Mouse (Mus musculus) large intestine, adult 2 months (tissue): ENCODE results near the gene Setdb1. TPM values are rescaled to one million over a fixed set of nuclear protein-coding genes. Genes with fewer than 3 reads are reported as not detected.

Source experiments
- DNase-seq: peaks from one replicate; pipeline ENCODE4 v3.0.0-alpha.2; 2012; ENCODE audit warnings: low read depth, low spot score
- WGBS: fragments of 180-500 bp; shearing (Covaris S2); methylation state at CpG from one replicate; pipeline ENCODE4 v1.1.7; 2018; 5-methylcytosine and 5-hydroxymethylcytosine counted together
- polyA plus RNA-seq: library from polyadenylated mRNA; depleted of rRNA; stranded (reverse); fragments of >200 nt; gene quantifications from 2 replicates; pipeline ENCODE4 v1.2.3, GENCODE M21; 2012; rRNA removed

Setdb1 gene
- polyA plus RNA-seq, 1 experiment = 9.8 TPM

DNA sequence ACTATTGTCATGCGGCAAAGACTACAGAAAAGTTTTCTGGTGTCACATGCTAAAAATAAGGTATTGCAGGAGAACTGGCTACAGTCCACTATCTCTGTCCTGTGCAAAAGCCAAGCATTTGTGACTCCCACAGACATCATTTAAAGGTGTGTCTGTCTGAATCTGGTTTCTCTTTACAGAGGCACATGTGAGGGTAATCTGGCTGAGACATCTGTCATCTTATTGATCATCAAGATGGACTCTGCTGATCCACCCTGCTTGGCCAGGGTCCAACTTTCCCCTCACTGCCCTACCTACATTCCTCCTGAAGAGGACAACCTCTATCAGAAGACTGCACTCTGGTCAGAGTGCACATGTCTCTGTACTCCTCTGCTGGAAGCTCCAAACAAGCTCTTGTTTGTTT lies 79.9 kb downstream of the Setdb1 start:
- 65% methylated on average over 1 of the region's 1 CpGs for WGBS
- no peak for DNase-seq

DNA sequence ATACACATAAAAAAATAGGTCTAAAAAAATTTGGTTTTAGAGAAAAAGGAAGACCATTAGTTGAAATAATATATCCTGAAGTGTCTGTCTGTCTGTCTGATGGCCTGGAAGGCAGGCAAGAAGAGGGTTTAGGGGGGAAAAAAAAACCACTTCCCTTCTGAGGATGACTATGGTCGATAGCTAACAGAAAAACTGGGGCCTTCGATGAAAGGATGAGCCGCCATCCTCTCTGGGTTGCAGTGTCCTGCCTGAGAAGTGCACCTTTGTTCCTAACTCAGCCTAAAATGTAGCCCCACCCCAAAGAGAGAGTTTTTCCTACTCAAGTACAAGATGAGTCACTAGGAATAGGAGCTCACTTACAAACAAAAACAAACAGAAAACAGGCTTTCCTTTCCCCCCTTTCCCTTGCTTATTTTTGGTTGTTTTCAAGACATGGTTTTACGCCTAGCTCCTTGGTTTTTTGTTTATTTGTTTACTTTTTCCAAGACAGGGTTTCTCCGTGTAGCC lies 80.5 kb downstream of the Setdb1 start:
- DNase-seq = no peak
- WGBS = 64% methylated on average over 5 of the region's 5 CpGs

DNA sequence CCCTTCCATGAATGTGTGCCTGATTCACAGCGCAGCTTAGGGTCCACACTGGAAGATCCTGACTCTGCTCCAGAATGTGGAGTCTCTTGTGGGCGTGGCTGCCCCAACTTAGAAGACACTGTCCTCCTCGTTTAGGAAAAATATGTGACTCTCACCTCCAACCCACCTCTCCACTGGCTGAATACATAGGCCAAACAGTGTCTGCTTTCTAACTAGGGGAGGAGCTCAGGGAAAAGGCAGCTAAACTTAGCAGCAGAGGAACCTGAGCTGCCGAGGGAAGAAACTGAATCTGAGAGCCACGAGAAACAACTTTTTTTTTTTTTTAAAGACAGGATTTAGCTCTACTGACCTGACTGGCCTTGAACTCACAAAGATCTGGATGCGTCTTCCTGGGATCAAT lies 81.8 kb downstream of the Setdb1 start:
- 71% methylated on average over 6 of the region's 6 CpGs for WGBS
- no peak for DNase-seq

DNA sequence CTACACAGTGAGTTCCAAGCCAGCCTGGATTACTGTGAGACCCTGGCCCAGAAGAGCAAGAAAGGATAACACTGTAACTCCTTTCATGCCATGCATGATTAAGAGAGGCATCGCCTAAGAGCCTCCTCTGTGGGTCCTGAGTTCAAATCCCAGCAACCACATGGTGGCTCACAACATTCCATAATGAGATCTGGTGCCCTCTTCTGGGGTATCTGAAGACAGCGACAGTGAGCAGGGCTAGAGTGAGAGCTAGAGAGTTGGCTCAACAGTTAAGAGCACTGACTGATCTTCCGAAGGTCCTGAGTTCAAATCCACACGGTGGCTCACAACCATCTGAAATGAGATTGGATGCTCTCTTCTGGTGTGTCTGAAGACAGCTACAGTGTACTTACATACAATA lies 82.5 kb downstream of the Setdb1 start:
- DNase-seq = no peak
- 92% methylated on average over 4 of the region's 4 CpGs for WGBS

Other genes starting within 250 kb of the Setdb1 start
- 38.7 and 48.3 TPM in 2 replicates for gene Vps72, start 246.2 kb downstream of the Setdb1 start, polyA plus RNA-seq
- gene Tmod4, start 232.7 kb downstream of the Setdb1 start, polyA plus RNA-seq = 0.71 and 0.73 TPM in 2 replicates
- 45.6 and 51.2 TPM in 2 replicates for gene Scnm1, start 223.2 kb downstream of the Setdb1 start, polyA plus RNA-seq
- gene Lysmd1, start 223.1 kb downstream of the Setdb1 start, polyA plus RNA-seq = 7.6 and 7.7 TPM in 2 replicates
- gene Tnfaip8l2, start 214.8 kb downstream of the Setdb1 start, polyA plus RNA-seq = 30.8 and 46.2 TPM in 2 replicates
- 1.4 and 2.6 TPM in 2 replicates for gene Sema6c, start 196.7 kb downstream of the Setdb1 start, polyA plus RNA-seq
- gene Gabpb2, start 139.3 kb downstream of the Setdb1 start, polyA plus RNA-seq = 9.2 and 16.1 TPM in 2 replicates
- 67.2 and 80.0 TPM in 2 replicates for gene Cdc42se1, start 128.5 kb downstream of the Setdb1 start, polyA plus RNA-seq
- 18.9 and 21.6 TPM in 2 replicates for gene Mllt11, start 125.0 kb downstream of the Setdb1 start, polyA plus RNA-seq
- 0.05 TPM in 2 replicates for gene Gm128, start 115.6 kb downstream of the Setdb1 start, polyA plus RNA-seq
- 0.24 and 0.36 TPM in 2 replicates for gene Bnipl, start 106.0 kb downstream of the Setdb1 start, polyA plus RNA-seq
- 71.9 and 82.6 TPM in 2 replicates for gene Mindy1, start 75.9 kb downstream of the Setdb1 start, polyA plus RNA-seq
- gene Prune1, start 75.1 kb downstream of the Setdb1 start, polyA plus RNA-seq = 15.7 and 18.8 TPM in 2 replicates
- 0.84 and 1.1 TPM in 2 replicates for gene Anxa9, start 50.0 kb downstream of the Setdb1 start, polyA plus RNA-seq
- gene Cers2, start 42.4 kb downstream of the Setdb1 start, polyA plus RNA-seq = 76.3 and 101 TPM in 2 replicates
- gene 4930558C23Rik, start 45.6 kb upstream of the Setdb1 start, polyA plus RNA-seq = not detected in 2 replicates
- gene Arnt, start 77.2 kb upstream of the Setdb1 start, polyA plus RNA-seq = 15.8 and 23.9 TPM in 2 replicates
- 2.7 and 3.3 TPM in 2 replicates for gene Ctsk, start 142.1 kb upstream of the Setdb1 start, polyA plus RNA-seq
- 68.2 and 83.0 TPM in 2 replicates for gene Ctss, start 169.6 kb upstream of the Setdb1 start, polyA plus RNA-seq
- gene Hormad1, start 202.5 kb upstream of the Setdb1 start, polyA plus RNA-seq = not detected in 2 replicates
- gene Golph3l, start 231.7 kb upstream of the Setdb1 start, polyA plus RNA-seq = 18.4 and 19.9 TPM in 2 replicates